Mouse (Mus musculus) hindbrain, embryonic 10.5 days (tissue): ENCODE data around the gene Pced1b. TPM values are rescaled to one million over a fixed set of nuclear protein-coding genes. Genes with fewer than 3 reads are reported as not detected.
A peak's percentile ranks its signal among the peaks of the same experiment; 100 is the strongest.

Experiments
- DNase-seq: peaks from one replicate; pipeline ENCODE4 v3.0.0-alpha.2; 2017; ENCODE audit warnings: low spot score
- H3K27ac ChIP-seq: fragments of 300-500 bp; sonication (generic); 2 replicates; pipeline ENCODE4 v1.5.1; 2016; ENCODE audit warnings: mild to moderate bottlenecking, moderate library complexity
- H3K27me3 ChIP-seq: fragments of 300-500 bp; sonication (generic); 2 replicates; pipeline ENCODE4 v1.6.1; 2016; ENCODE audit warnings: mild to moderate bottlenecking; ENCODE audit not compliant: poor library complexity, insufficient read depth, severe bottlenecking
- H3K36me3 ChIP-seq: fragments of 300-500 bp; sonication (generic); 2 replicates; pipeline ENCODE4 v1.6.1; 2016; ENCODE audit warnings: mild to moderate bottlenecking, moderate library complexity
- H3K4me1 ChIP-seq: fragments of 300-500 bp; sonication (generic); replicated peaks from 2 replicates; pipeline ENCODE4 v1.6.1; 2016; ENCODE audit warnings: mild to moderate bottlenecking
- H3K4me3 ChIP-seq: fragments of 300-500 bp; sonication (generic); 2 replicates; pipeline ENCODE4 v1.5.1; 2016; ENCODE audit warnings: mild to moderate bottlenecking, moderate library complexity
- H3K9me3 ChIP-seq: fragments of 300-500 bp; sonication (generic); 2 replicates; pipeline ENCODE4 v1.6.1; 2016; ENCODE audit warnings: mild to moderate bottlenecking, moderate library complexity
- WGBS: fragments of 180-500 bp; shearing (Covaris S2); methylation state at CpG from one replicate; pipeline ENCODE4 v1.1.7; 2016; 5-methylcytosine and 5-hydroxymethylcytosine counted together
- polyA plus RNA-seq: library from polyadenylated mRNA; unstranded; fragments of >200 nt; fragmentation: Nextera tagmentation; extraction: Ambion mirVana; gene quantifications from 2 replicates; pipeline ENCODE4 v1.2.1, GENCODE M21; 2016

Gene Pced1b
- polyA plus RNA-seq, 1 experiment from 2014 or later: 3.5 TPM

DNA sequence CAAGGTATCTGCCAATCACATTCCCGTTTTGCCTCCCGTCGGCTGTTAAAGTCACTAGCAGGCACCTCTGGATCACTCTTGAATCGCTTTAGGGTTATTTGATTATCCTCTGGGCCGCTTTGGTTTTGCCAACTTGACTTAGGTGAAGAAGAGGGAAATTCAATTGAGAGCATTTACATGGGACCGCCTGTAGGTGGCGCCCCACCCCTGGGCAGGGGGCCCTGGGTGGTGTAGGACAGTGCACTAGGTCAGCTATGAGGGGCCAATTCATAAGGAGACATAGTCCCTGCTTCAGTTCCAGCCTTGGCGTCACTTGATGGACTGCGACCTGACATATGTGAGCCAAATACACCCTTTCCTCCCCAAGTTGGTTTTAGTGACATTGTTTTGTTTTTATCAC lies 10.0 kb upstream of the Pced1b start:
- WGBS: 52% methylated on average over 9 of the region's 9 CpGs
- DNase-seq: peak; percentile 26
- H3K36me3 ChIP-seq: no peaks in the 10 kb centered on the region
- no peak overlapping the region for H3K27ac ChIP-seq
- H3K27me3 ChIP-seq: no peaks in the 10 kb centered on the region
- no peak overlapping the region for H3K4me3 ChIP-seq
- H3K9me3 ChIP-seq: no peaks in the 10 kb centered on the region
- no peaks in the 10 kb centered on the region for H3K4me1 ChIP-seq

GRCm38 (mm10) chr15:97245392-97245791 lies 1.5 kb upstream of the Pced1b start:
- Histone ChIP-seq H3K4me3 (no peak overlapping the region), H3K9me3 (no peaks in the 10 kb centered on the region), H3K27me3 (peaks cover 24% of the 10 kb centered on the region), H3K36me3 (no peaks in the 10 kb centered on the region), H3K4me1 (peaks cover 19% of the 10 kb centered on the region), H3K27ac (no peak overlapping the region)
- DNase-seq: no peak
- 87% methylated on average over 18 of the region's 18 CpGs for WGBS

GRCm38 (mm10) chr15:97246256-97246655 lies 651 bp upstream of the Pced1b start:
- no peak overlapping the region for H3K27ac ChIP-seq
- peak overlapping the region; percentile 84 for H3K4me3 ChIP-seq
- peaks cover 19% of the 10 kb centered on the region for H3K4me1 ChIP-seq
- peak; percentile 14 for DNase-seq
- H3K36me3 ChIP-seq: no peaks in the 10 kb centered on the region
- H3K27me3 ChIP-seq: peaks cover 24% of the 10 kb centered on the region
- WGBS: 31% methylated on average over 14 of the region's 14 CpGs
- no peaks in the 10 kb centered on the region for H3K9me3 ChIP-seq

DNA sequence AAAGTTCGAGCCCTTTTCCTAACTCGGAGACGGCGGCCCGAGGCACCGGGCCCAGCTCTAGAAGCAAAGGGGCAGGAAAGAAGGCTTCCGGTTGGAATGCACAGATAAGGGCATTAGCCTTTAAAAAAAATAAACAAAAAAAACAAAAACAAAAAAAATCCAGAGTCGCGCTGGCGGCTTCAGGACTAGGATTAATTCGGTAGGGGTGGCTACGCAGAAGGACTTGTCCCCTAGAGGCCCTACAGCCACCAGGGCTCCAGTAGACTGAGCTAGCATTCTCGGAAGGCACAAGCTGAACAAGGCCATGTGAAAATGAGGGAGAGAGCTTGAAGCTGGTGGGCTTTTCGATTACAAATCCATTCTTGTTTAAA lies 869 bp downstream of the Pced1b start:
- 2% methylated on average over 14 of the region's 14 CpGs for WGBS
- DNase-seq: no peak
- H3K4me3 ChIP-seq: peak overlapping the region; percentile 84
- peaks cover 23% of the 10 kb centered on the region for H3K27me3 ChIP-seq
- H3K4me1 ChIP-seq: peaks cover 19% of the 10 kb centered on the region
- 0 out of 2 replicates have a peak, but pooled peaks cover 3% of the 10 kb centered on the region for H3K9me3 ChIP-seq
- no peaks in the 10 kb centered on the region for H3K36me3 ChIP-seq
- H3K27ac ChIP-seq: peak overlapping the region; percentile 97

DNA sequence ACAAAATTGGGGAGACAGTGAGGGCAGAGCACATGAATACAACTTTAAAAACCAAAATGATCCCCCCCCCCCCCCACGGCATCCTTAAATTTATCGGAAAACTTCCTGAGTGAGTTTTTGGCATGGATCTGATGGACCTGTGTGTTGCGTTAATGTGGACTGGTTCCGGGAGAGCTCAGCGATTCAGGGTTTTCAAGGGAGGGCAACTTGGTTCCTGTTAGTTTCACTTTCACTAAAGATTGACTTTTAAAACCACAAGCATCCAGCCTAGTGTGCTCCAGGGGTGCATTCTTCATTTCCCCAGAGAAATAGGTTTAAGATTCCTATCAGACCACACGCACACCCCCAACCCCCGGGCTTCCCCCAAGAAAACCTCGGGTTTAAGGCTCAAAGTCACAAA lies 1.4 kb downstream of the Pced1b start:
- WGBS: 47% methylated on average over 8 of the region's 8 CpGs
- no peaks in the 10 kb centered on the region for H3K36me3 ChIP-seq
- H3K27me3 ChIP-seq: peaks cover 18% of the 10 kb centered on the region
- H3K27ac ChIP-seq: peak overlapping the region; percentile 97
- peak overlapping the region; percentile 84 for H3K4me3 ChIP-seq
- no peak for DNase-seq
- H3K9me3 ChIP-seq: 0 out of 2 replicates have a peak, but pooled peaks cover 3% of the 10 kb centered on the region
- peaks cover 19% of the 10 kb centered on the region for H3K4me1 ChIP-seq

DNA sequence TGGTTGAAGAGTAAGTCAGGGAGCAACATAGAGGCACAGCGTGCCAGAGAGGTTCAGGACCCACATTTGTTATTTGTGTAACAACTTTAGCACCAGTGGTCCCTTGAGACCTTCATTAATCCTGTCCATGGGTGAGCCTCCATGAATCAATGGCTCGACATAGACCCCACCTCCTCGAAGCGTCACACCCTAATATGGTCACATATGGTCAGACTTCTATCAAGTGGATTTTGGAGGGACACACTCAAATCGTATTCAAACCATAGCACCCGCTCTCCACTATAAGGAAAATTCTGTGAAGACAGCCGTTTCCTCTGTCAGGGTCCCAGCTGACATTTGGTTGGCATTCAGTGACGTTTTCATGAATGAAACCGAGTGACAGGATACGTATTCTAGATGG lies 2.4 kb downstream of the Pced1b start:
- Histone ChIP-seq H3K9me3 (0 out of 2 replicates have a peak, but pooled peaks cover 3% of the 10 kb centered on the region), H3K27ac (no peak overlapping the region), H3K4me3 (no peak overlapping the region), H3K36me3 (no peaks in the 10 kb centered on the region), H3K27me3 (peaks cover 18% of the 10 kb centered on the region), H3K4me1 (peaks cover 19% of the 10 kb centered on the region)
- 95% methylated on average over 10 of the region's 10 CpGs for WGBS
- no peak for DNase-seq

- H3K4me3 ChIP-seq: no peak overlapping the region
- H3K36me3 ChIP-seq: no peaks in the 10 kb centered on the region
- H3K9me3 ChIP-seq: peaks cover 7% of the 10 kb centered on the region; the same call in 1 of the 2 replicates
- no peaks in the 10 kb centered on the region for H3K27me3 ChIP-seq
- 87% methylated on average over 8 of the region's 8 CpGs for WGBS
- DNase-seq: no peak
- no peak overlapping the region for H3K27ac ChIP-seq
- peaks cover 7% of the 10 kb centered on the region for H3K4me1 ChIP-seq
Observed at GRCm38 (mm10) chr15:97252493-97253034, 5.7 kb downstream of the Pced1b start.

DNA sequence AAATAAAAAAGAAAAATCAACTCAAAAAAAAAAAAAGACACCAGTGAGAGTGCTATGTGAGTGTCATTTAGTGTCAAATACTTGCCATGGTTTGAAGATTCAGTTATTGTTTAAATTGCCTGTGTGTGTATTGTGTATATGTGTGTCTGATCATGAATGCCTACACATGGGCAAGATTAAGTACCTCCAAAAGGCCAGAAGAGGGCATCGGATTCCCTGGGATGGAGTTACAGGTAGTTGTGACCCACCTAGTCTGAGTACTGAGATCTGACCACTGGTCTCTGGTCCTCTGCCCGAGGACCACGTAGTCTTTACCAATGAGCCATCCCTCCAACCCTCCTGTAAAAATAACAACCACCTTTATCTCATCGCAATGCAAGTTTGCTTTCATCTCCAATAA lies 7.5 kb downstream of the Pced1b start:
- H3K4me3 ChIP-seq: no peak overlapping the region
- no peak overlapping the region for H3K27ac ChIP-seq
- WGBS: 93% methylated on average over 4 of the region's 4 CpGs
- no peaks in the 10 kb centered on the region for H3K4me1 ChIP-seq
- DNase-seq: no peak
- no peaks in the 10 kb centered on the region for H3K36me3 ChIP-seq
- peaks cover 7% of the 10 kb centered on the region; the same call in 1 of the 2 replicates for H3K9me3 ChIP-seq
- no peaks in the 10 kb centered on the region for H3K27me3 ChIP-seq

DNA sequence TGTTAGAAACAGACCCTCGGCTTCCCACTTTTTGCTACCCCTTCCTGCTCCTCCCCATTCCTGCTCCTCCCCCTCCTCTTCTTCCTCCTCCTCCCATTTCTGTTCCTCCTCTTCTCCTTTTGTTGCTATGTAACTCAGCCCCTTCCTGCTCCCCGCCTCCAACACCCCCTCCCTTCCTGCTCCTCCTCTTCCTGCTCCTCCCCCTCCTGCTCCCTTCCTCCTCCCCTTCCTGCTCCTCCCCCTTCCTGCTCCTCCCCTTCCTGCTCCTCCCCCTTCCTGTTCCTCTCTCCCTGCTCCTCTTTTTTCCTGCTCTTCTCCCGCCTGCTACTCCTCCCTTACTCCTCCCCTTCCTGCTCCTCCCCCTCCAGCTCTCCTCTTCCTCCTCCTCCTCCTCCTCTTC lies 8.9 kb downstream of the Pced1b start:
- Histone ChIP-seq H3K27me3 (no peaks in the 10 kb centered on the region), H3K9me3 (peaks cover 7% of the 10 kb centered on the region; the same call in 1 of the 2 replicates), H3K4me1 (no peaks in the 10 kb centered on the region), H3K4me3 (no peak overlapping the region), H3K36me3 (no peaks in the 10 kb centered on the region), H3K27ac (no peak overlapping the region)
- DNase-seq: no peak
- 90% methylated on average over 3 of the region's 3 CpGs for WGBS

- H3K4me3 ChIP-seq: no peak overlapping the region
- 87% methylated on average over 11 of the region's 11 CpGs for WGBS
- no peak for DNase-seq
Observed at GRCm38 (mm10) chr15:97256411-97256810, 9.5 kb downstream of the Pced1b start.

DNA sequence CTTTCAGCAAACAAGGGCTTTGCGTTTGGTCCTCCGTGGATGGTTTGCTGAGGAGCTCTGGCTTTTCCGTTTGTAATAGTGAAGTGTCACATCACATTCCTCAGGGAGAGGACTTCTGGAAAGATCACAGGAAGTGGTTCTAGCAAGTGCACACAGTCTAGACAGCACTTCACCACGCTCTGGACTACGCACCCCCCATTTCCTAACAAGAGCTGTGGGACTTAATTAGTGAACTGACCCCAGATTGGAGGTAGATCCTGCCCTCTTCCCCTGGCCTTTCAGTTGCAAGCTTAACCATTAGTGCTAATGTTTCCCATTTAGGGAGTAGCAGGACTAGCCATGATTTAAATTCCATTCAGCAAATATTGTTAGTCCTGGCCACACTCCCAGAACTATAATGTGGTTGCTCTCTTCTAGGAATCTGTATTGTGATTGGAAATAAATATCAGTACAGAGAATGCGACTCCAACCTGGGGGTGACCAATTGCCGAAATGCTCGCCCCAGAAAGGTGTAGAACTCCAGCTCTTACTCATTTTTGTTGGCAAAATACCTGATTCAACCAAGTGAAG lies 10.4 kb downstream of the Pced1b start:
- 82% methylated on average over 8 of the region's 8 CpGs for WGBS
- H3K27ac ChIP-seq: no peak overlapping the region
- DNase-seq: no peak

More at GRCm38 (mm10) chr15:97256411-97256810, 9.5 kb downstream of the Pced1b start:
- Histone ChIP-seq H3K36me3 (no peaks in the 10 kb centered on the region), H3K27ac (no peak overlapping the region), H3K4me1 (no peaks in the 10 kb centered on the region), H3K9me3 (peaks cover 7% of the 10 kb centered on the region; the same call in 1 of the 2 replicates), H3K27me3 (no peaks in the 10 kb centered on the region)

DNA sequence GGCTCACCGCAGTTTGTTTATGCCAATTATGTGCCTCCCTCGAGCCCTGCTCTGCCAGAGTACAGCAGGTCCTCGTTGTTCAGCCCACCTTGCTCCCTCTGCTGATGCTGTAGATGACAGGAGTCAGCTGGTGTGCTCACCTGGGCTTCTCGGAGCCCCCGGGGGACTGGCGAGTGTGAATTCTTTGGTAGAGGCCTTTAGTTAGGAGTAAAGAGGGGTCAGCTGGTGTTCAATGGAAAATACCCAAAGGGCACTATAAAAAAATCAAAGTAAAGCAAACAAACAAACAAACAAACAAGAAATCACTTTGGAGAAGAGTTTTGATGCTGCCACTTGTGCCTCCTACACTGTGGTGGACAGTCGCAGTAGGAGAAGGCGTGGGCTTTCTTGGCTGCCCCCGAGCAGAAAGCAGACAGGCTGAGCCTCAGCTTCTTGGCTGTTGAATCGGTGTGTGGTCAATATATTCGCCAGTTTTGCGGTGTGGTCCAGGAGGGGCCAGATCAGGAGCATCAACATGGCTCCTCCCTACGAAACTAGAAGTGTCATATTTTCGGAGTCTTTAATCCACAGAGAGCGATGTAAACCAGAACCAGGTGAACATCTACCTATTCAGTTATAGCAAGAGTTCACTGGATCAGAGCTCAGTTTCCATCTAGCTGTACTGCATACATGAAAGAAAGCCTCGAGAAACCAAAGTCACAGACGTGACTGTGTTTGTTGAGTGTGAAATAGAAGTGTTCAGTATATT lies 11.8 kb downstream of the Pced1b start:
- peaks cover 7% of the 10 kb centered on the region; the same call in 1 of the 2 replicates for H3K4me1 ChIP-seq
- peaks cover 4% of the 10 kb centered on the region; the same call in 1 of the 2 replicates for H3K9me3 ChIP-seq
- no peaks in the 10 kb centered on the region for H3K27me3 ChIP-seq
- DNase-seq: no peak
- WGBS: 91% methylated on average over 17 of the region's 17 CpGs
- H3K27ac ChIP-seq: no peak overlapping the region
- H3K36me3 ChIP-seq: no peaks in the 10 kb centered on the region
- no peak overlapping the region for H3K4me3 ChIP-seq

More for the DNA sequence above, 10.4 kb downstream of the Pced1b start:
- peaks cover 7% of the 10 kb centered on the region; the same call in 1 of the 2 replicates for H3K9me3 ChIP-seq
- H3K36me3 ChIP-seq: no peaks in the 10 kb centered on the region
- H3K27me3 ChIP-seq: no peaks in the 10 kb centered on the region
- H3K4me3 ChIP-seq: no peak overlapping the region
- peaks cover 4% of the 10 kb centered on the region; the same call in 1 of the 2 replicates for H3K4me1 ChIP-seq

- DNase-seq: no peak
- Histone ChIP-seq H3K4me1 (peaks cover 7% of the 10 kb centered on the region; the same call in 1 of the 2 replicates), H3K36me3 (no peaks in the 10 kb centered on the region), H3K4me3 (no peak overlapping the region), H3K27me3 (no peaks in the 10 kb centered on the region), H3K9me3 (peaks cover 4% of the 10 kb centered on the region; the same call in 1 of the 2 replicates), H3K27ac (no peak overlapping the region)
- WGBS: 94% methylated on average over 8 of the region's 8 CpGs
Observed at GRCm38 (mm10) chr15:97259300-97259699, 12.4 kb downstream of the Pced1b start.
